Mouse (Mus musculus) hematopoietic stem cell, adult 5-6 weeks (primary cell): Measurements from ENCODE around the gene Bbs4. TPM values are rescaled to one million over a fixed set of nuclear protein-coding genes. Genes with fewer than 3 reads are reported as not detected.
A peak's percentile ranks its signal among the peaks of the same experiment; 100 is the strongest.
"Not testable (repeated sequence)": the region's sequence is repeated elsewhere in the genome, so short reads cannot be mapped to it uniquely, and the experiment has no call there.

ENCODE experiments used
- ATAC-seq, 2 experiments: fragments of 125-278 bp in 1 of 2; replicated peaks in 1 of 2; 2 replicates each; pipeline ENCODE4 v1.8.0; 2016 to 2017; ENCODE audit warnings: inconsistent platforms in 2 of 2, mild to moderate bottlenecking in 2 of 2, moderate number of reproducible peaks in 2 of 2, low read depth in 1 of 2, moderate TSS enrichment in 1 of 2; ENCODE audit not compliant: low FRiP score in 2 of 2, poor library complexity in 2 of 2, severe bottlenecking in 2 of 2, insufficient read depth in 1 of 2, low TSS enrichment in 1 of 2
- total RNA-seq: library from RNA; stranded (forward); fragments of 172-1452, 232-1000 nt; gene quantifications from 2 replicates; pipeline ENCODE4 v1.2.3, GENCODE M21; 2017

The Bbs4 gene
- 22.8 and 27.7 TPM in 2 replicates for total RNA-seq

- peak; percentile 90 to 99 for ATAC-seq
Observed at GRCm38 (mm10) chr9:59353253-59353639, at the start of gene Bbs4. Bbs4 (minus strand) TSS chr9:59353508.

GRCm38 (mm10) chr9:59389086-59389485, 35.8 kb upstream of the Bbs4 start:
- no peak for ATAC-seq

- ATAC-seq, result no peak
Observed at GRCm38 (mm10) chr9:59388311-59388710, 35.0 kb upstream of the Bbs4 start.

GRCm38 (mm10) chr9:59387461-59387860, 34.2 kb upstream of the Bbs4 start:
- ATAC-seq, result no peak

GRCm38 (mm10) chr9:59375626-59376025, 22.3 kb upstream of the Bbs4 start:
- ATAC-seq, result no peak

GRCm38 (mm10) chr9:59369646-59370045, 16.3 kb upstream of the Bbs4 start:
- ATAC-seq, result no peak

- no peak for ATAC-seq
Observed at GRCm38 (mm10) chr9:59369220-59369619, 15.9 kb upstream of the Bbs4 start.

GRCm38 (mm10) chr9:59360487-59360886, 7.2 kb upstream of the Bbs4 start:
- peak; percentile 67 to 78 for ATAC-seq

GRCm38 (mm10) chr9:59358041-59358440, 4.7 kb upstream of the Bbs4 start:
- not testable (repeated sequence) for ATAC-seq

GRCm38 (mm10) chr9:59352586-59353252, 589 bp downstream of the Bbs4 start:
- no peak for ATAC-seq

GRCm38 (mm10) chr9:59346176-59346575, 7.1 kb downstream of the Bbs4 start:
- ATAC-seq, result no peak

- peak in 1 of 2 experiments; percentile 32; a peak in 1 of 4 replicates for ATAC-seq
Observed at GRCm38 (mm10) chr9:59340002-59340401, 13.3 kb downstream of the Bbs4 start.

- no peak for ATAC-seq
Observed at GRCm38 (mm10) chr9:59339107-59339506, 14.2 kb downstream of the Bbs4 start.

GRCm38 (mm10) chr9:59338411-59338810, 14.9 kb downstream of the Bbs4 start:
- no peak for ATAC-seq

- ATAC-seq, result no peak
Observed at GRCm38 (mm10) chr9:59337889-59338288, 15.4 kb downstream of the Bbs4 start.

GRCm38 (mm10) chr9:59336539-59336938, 16.8 kb downstream of the Bbs4 start:
- ATAC-seq, result no peak

- ATAC-seq, result no peak
Observed at GRCm38 (mm10) chr9:59330055-59330454, 23.3 kb downstream of the Bbs4 start.

GRCm38 (mm10) chr9:59324351-59324750, 29.0 kb downstream of the Bbs4 start:
- ATAC-seq, result no peak

GRCm38 (mm10) chr9:59316206-59316605, 37.1 kb downstream of the Bbs4 start:
- no peak for ATAC-seq
